Mouse (Mus musculus) testis, adult 2 months (tissue): ENCODE measurements around the gene Ifitm1. TPM values are rescaled to one million over a fixed set of nuclear protein-coding genes. Genes with fewer than 3 reads are reported as not detected.

Source experiments
- H3K27ac ChIP-seq: fragments of 200-500 bp; 2 replicates; pipeline ENCODE4 v1.5.1; 2012; ENCODE audit warnings: low read depth, low read length; ENCODE audit not compliant: control insufficient read depth, insufficient read depth
- H3K27me3 ChIP-seq: fragments of 200-500 bp; 2 replicates; pipeline ENCODE4 v1.6.1; 2012; ENCODE audit warnings: mild to moderate bottlenecking, low read length, moderate library complexity; ENCODE audit not compliant: control insufficient read depth, insufficient read depth
- H3K36me3 ChIP-seq: fragments of 200-500 bp; 2 replicates; pipeline ENCODE4 v1.6.1; 2012; ENCODE audit warnings: mild to moderate bottlenecking, low read length; ENCODE audit not compliant: control insufficient read depth, insufficient read depth
- H3K4me1 ChIP-seq: fragments of 200-500 bp; 2 replicates; pipeline ENCODE4 v1.6.1; 2012; ENCODE audit warnings: low read length; ENCODE audit not compliant: control insufficient read depth, insufficient read depth
- H3K4me3 ChIP-seq: fragments of 200-500 bp; 2 replicates; pipeline ENCODE4 v1.5.1; 2012; ENCODE audit warnings: low read depth, mild to moderate bottlenecking, low read length, moderate library complexity, mixed read lengths; ENCODE audit not compliant: control insufficient read depth
- CTCF ChIP-seq: fragments of 200-500 bp; IDR thresholded peaks from 2 replicates; pipeline ENCODE4 v1.5.1; 2012; ENCODE audit warnings: low read depth, mild to moderate bottlenecking, inconsistent platforms, low read length, moderate library complexity; ENCODE audit not compliant: control insufficient read depth, insufficient read depth, insufficient replicate concordance
- POLR2A ChIP-seq: fragments of 200-500 bp; IDR thresholded peaks from 2 replicates; pipeline ENCODE4 v1.6.1; 2012; ENCODE audit warnings: low read depth, mild to moderate bottlenecking, inconsistent platforms, low read length, moderate library complexity; ENCODE audit not compliant: control insufficient read depth
- polyA plus RNA-seq: library from polyadenylated mRNA; depleted of rRNA; stranded (reverse); fragments of >200 nt; gene quantifications from 2 replicates; pipeline ENCODE4 v1.2.3, GENCODE M21; 2012; rRNA removed

Ifitm1 gene
- 3.0 and 6.9 TPM in 2 replicates for polyA plus RNA-seq

- no peak within 1 kb of the TSS for H3K4me3 ChIP-seq
- H3K4me1 ChIP-seq: no peaks in the 10 kb centered on the region
Measured at GRCm38 (mm10) chr7:140966921-140967320, at the start of gene Ifitm1. Gene Ifitm1, plus strand, starts transcription at chr7:140967221.

GRCm38 (mm10) chr7:140919911-140920310 lies 47.1 kb upstream of the Ifitm1 start:
- Histone ChIP-seq H3K27me3 (no peaks in the 10 kb centered on the region; the same call in 1 of the 2 replicates), H3K4me1 (peaks cover 3% of the 10 kb centered on the region)
- TF ChIP-seq CTCF: no peak
- no peak for TF ChIP-seq POLR2A

More at GRCm38 (mm10) chr7:140966921-140967320, at the start of gene Ifitm1:
- Histone ChIP-seq H3K36me3 (no peaks in the 10 kb centered on the region), H3K27ac (no peak within 1 kb of the TSS), H3K27me3 (no peaks in the 10 kb centered on the region)
- TF ChIP-seq CTCF: no peak
- no peak for TF ChIP-seq POLR2A

GRCm38 (mm10) chr7:140920418-140921029 lies 46.5 kb upstream of the Ifitm1 start, which contains the start of gene Nlrp6:
Gene Nlrp6, plus strand, starts transcription at chr7:140920902.
- peaks cover 3% of the 10 kb centered on the region for H3K4me1 ChIP-seq
- no peaks in the 10 kb centered on the region; the same call in 1 of the 2 replicates for H3K27me3 ChIP-seq
- H3K4me3 ChIP-seq: no peak within 1 kb of the TSS
- no peak for TF ChIP-seq CTCF
- no peak for TF ChIP-seq POLR2A
- H3K36me3 ChIP-seq: no peaks in the 10 kb centered on the region
- H3K27ac ChIP-seq: no peak within 1 kb of the TSS

More at GRCm38 (mm10) chr7:140919911-140920310, 47.1 kb upstream of the Ifitm1 start:
- Histone ChIP-seq H3K36me3 (no peaks in the 10 kb centered on the region), H3K4me3 (no peak overlapping the region), H3K27ac (no peak overlapping the region)

- H3K4me3 ChIP-seq: no peak overlapping the region
- no peaks in the 10 kb centered on the region for H3K36me3 ChIP-seq
- no peak overlapping the region for H3K27ac ChIP-seq
Measured at GRCm38 (mm10) chr7:140921225-140921975, 45.6 kb upstream of the Ifitm1 start.

GRCm38 (mm10) chr7:140922398-140923069 lies 44.5 kb upstream of the Ifitm1 start:
- Histone ChIP-seq H3K27me3 (no peaks in the 10 kb centered on the region; the same call in 1 of the 2 replicates), H3K4me3 (peak overlapping the region; percentile 25; the same call in 1 of the 2 replicates), H3K36me3 (no peaks in the 10 kb centered on the region), H3K27ac (no peak overlapping the region), H3K4me1 (peaks cover 3% of the 10 kb centered on the region)
- TF ChIP-seq POLR2A (no peak), CTCF (no peak)

More at GRCm38 (mm10) chr7:140921225-140921975, 45.6 kb upstream of the Ifitm1 start:
- no peaks in the 10 kb centered on the region; the same call in 1 of the 2 replicates for H3K27me3 ChIP-seq
- TF ChIP-seq CTCF (no peak), POLR2A (no peak)
- peaks cover 3% of the 10 kb centered on the region for H3K4me1 ChIP-seq

- Histone ChIP-seq H3K4me1 (peaks cover 3% of the 10 kb centered on the region), H3K27ac (no peak overlapping the region), H3K4me3 (no peak overlapping the region), H3K36me3 (no peaks in the 10 kb centered on the region), H3K27me3 (no peaks in the 10 kb centered on the region; the same call in 1 of the 2 replicates)
- TF ChIP-seq CTCF (no peak), POLR2A (no peak)
Measured at GRCm38 (mm10) chr7:140923070-140923775, 43.8 kb upstream of the Ifitm1 start.
